Mouse (Mus musculus): Measurements from ENCODE around the gene Kif24.
A peak's percentile ranks its signal among the peaks of the same experiment; 100 is the strongest.

Gene Kif24

GRCm38 (mm10) chr4:41406597-41406996 lies 58.1 kb downstream of the Kif24 start:
- DNase-seq (ENCODE audit: extremely low read depth, low read depth, low spot score), result no peak

- DNase-seq (ENCODE audit: extremely low read depth, low read depth, low spot score), result no peak
Measured at GRCm38 (mm10) chr4:41401573-41401972, 63.1 kb downstream of the Kif24 start.

GRCm38 (mm10) chr4:41401167-41401566 lies 63.5 kb downstream of the Kif24 start:
- no peak for DNase-seq (ENCODE audit: extremely low read depth, low read depth, low spot score)

- DNase-seq (ENCODE audit: extremely low read depth, low read depth, low spot score), result peak; percentile 69
Measured at GRCm38 (mm10) chr4:41399904-41400303, 64.8 kb downstream of the Kif24 start.

GRCm38 (mm10) chr4:41398353-41398752 lies 66.3 kb downstream of the Kif24 start:
- DNase-seq (ENCODE audit: extremely low read depth, low read depth, low spot score), result no peak

- no peak for DNase-seq (ENCODE audit: extremely low read depth, low read depth, low spot score)
Measured at GRCm38 (mm10) chr4:41394651-41395050, 70.0 kb downstream of the Kif24 start.

- no peak for DNase-seq (ENCODE audit: extremely low read depth, low read depth, low spot score)
Measured at GRCm38 (mm10) chr4:41391015-41391414, 73.7 kb downstream of the Kif24 start.

- no peak for DNase-seq (ENCODE audit: extremely low read depth, low read depth, low spot score)
Measured at GRCm38 (mm10) chr4:41390122-41390521, 74.6 kb downstream of the Kif24 start.

GRCm38 (mm10) chr4:41389240-41389639 lies 75.4 kb downstream of the Kif24 start:
- DNase-seq (ENCODE audit: extremely low read depth, low read depth, low spot score), result peak; percentile 63

GRCm38 (mm10) chr4:41388616-41389015 lies 76.1 kb downstream of the Kif24 start:
- DNase-seq (ENCODE audit: extremely low read depth, low read depth, low spot score), result no peak

- no peak for DNase-seq (ENCODE audit: extremely low read depth, low read depth, low spot score)
Measured at GRCm38 (mm10) chr4:41387755-41388469, 76.8 kb downstream of the Kif24 start.

GRCm38 (mm10) chr4:41386412-41386975 lies 78.2 kb downstream of the Kif24 start:
- DNase-seq (ENCODE audit: extremely low read depth, low read depth, low spot score), result no peak

GRCm38 (mm10) chr4:41381213-41381950 lies 83.3 kb downstream of the Kif24 start:
- no peak for DNase-seq (ENCODE audit: extremely low read depth, low read depth, low spot score)

- no peak for DNase-seq (ENCODE audit: extremely low read depth, low read depth, low spot score)
Measured at GRCm38 (mm10) chr4:41377567-41377966, 87.1 kb downstream of the Kif24 start.

- DNase-seq (ENCODE audit: extremely low read depth, low read depth, low spot score), result no peak
Measured at GRCm38 (mm10) chr4:41369702-41370437, 94.8 kb downstream of the Kif24 start.

- DNase-seq (ENCODE audit: extremely low read depth, low read depth, low spot score), result no peak
Measured at GRCm38 (mm10) chr4:41368198-41368597, 96.5 kb downstream of the Kif24 start.

- DNase-seq (ENCODE audit: extremely low read depth, low read depth, low spot score), result no peak
Measured at GRCm38 (mm10) chr4:41361059-41361458, 103.6 kb downstream of the Kif24 start.

GRCm38 (mm10) chr4:41359358-41359757 lies 105.3 kb downstream of the Kif24 start:
- DNase-seq (ENCODE audit: extremely low read depth, low read depth, low spot score), result no peak

GRCm38 (mm10) chr4:41358669-41359068 lies 106.0 kb downstream of the Kif24 start:
- DNase-seq (ENCODE audit: extremely low read depth, low read depth, low spot score), result no peak

- DNase-seq (ENCODE audit: extremely low read depth, low read depth, low spot score), result no peak
Measured at GRCm38 (mm10) chr4:41357154-41357553, 107.5 kb downstream of the Kif24 start.

GRCm38 (mm10) chr4:41353265-41353664 lies 111.4 kb downstream of the Kif24 start:
- DNase-seq (ENCODE audit: extremely low read depth, low read depth, low spot score), result no peak

All from fat pad, adult 2 months (tissue).